Mouse (Mus musculus) midbrain, embryonic 11.5 days (tissue): ENCODE data around the gene Grk2. TPM values are rescaled to one million over a fixed set of nuclear protein-coding genes. Genes with fewer than 3 reads are reported as not detected.
A peak's percentile ranks its signal among the peaks of the same experiment; 100 is the strongest.

Experiments
- ATAC-seq: fragments of 200-750 bp; cut with Nextera tagmentation; 2 replicates; pipeline ENCODE4 v1.8.0; 2017; ENCODE audit warnings: moderate TSS enrichment, moderate library complexity; ENCODE audit not compliant: low FRiP score
- DNase-seq: peaks from one replicate; pipeline ENCODE4 v3.0.0; 2015; ENCODE audit warnings: low spot score; ENCODE audit errors: missing footprints
- H3K27ac ChIP-seq: fragments of 300-500 bp; sonication (generic); 2 replicates; pipeline ENCODE4 v1.5.1; 2014; ENCODE audit warnings: low read depth, low read length
- H3K27me3 ChIP-seq: fragments of 300-500 bp; sonication (generic); 2 replicates; pipeline ENCODE4 v1.6.1; 2014; ENCODE audit warnings: mild to moderate bottlenecking, low read length, moderate library complexity, mixed read lengths; ENCODE audit not compliant: control insufficient read depth, insufficient read depth
- H3K36me3 ChIP-seq: fragments of 300-500 bp; sonication (generic); 2 replicates; pipeline ENCODE4 v1.6.1; 2014; ENCODE audit warnings: mild to moderate bottlenecking, low read length, moderate library complexity, mixed read lengths; ENCODE audit not compliant: control insufficient read depth, insufficient read depth
- H3K4me1 ChIP-seq: fragments of 300-500 bp; sonication (generic); 2 replicates; pipeline ENCODE4 v1.6.1; 2014; ENCODE audit warnings: low read length; ENCODE audit not compliant: control insufficient read depth, insufficient read depth
- H3K4me2 ChIP-seq: fragments of 300-500 bp; sonication (generic); 2 replicates; pipeline ENCODE4 v1.6.1; 2014; ENCODE audit warnings: mild to moderate bottlenecking, moderate library complexity
- H3K4me3 ChIP-seq: fragments of 300-500 bp; sonication (generic); 2 replicates; pipeline ENCODE4 v1.5.1; 2014; ENCODE audit warnings: low read depth, low read length
- H3K9ac ChIP-seq: fragments of 300-500 bp; sonication (generic); 2 replicates; pipeline ENCODE4 v1.6.1; 2014; ENCODE audit warnings: low read length
- H3K9me3 ChIP-seq: fragments of 300-500 bp; sonication (generic); 2 replicates; pipeline ENCODE4 v1.6.1; 2016; ENCODE audit warnings: low read length; ENCODE audit not compliant: control insufficient read depth
- WGBS: fragments of 180-500 bp; shearing (Covaris S2); extraction: QIAGEN DNeasy Blood & Tissue Kit; methylation state at CpG from one replicate; pipeline ENCODE4 v1.1.7; 2014; 5-methylcytosine and 5-hydroxymethylcytosine counted together
- polyA plus RNA-seq: library from polyadenylated mRNA; unstranded; fragments of >200 nt; fragmentation: Nextera tagmentation; extraction: Ambion mirVana; gene quantifications from 2 replicates; pipeline ENCODE4 v1.2.1, GENCODE M21; 2014

Grk2 gene
- polyA plus RNA-seq, 1 experiment from 2014 or later, result 16.5 TPM

DNA sequence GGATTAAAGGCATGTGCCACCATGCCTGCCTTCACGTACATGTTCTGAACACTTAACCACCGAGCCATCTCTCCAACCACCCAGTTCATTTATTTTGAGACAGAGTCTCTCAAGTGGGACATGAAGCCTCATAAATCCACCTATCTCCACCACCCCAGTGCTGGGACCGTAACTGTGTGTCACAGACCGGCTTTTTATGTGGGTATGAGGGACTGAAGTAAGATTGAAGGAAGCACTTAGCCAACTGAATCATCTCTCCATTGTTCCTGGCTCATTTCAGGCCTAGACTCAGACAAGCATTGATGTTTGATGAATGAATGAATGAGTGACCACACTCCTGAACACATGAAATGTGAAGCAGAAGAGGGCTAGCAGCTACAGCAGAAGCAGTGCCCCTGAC, 3.3 kb upstream of the Grk2 start:
- Histone ChIP-seq H3K36me3 (no peaks in the 10 kb centered on the region), H3K4me1 (peaks cover 10% of the 10 kb centered on the region), H3K4me3 (no peak overlapping the region), H3K9ac (no peak overlapping the region), H3K27me3 (no peaks in the 10 kb centered on the region), H3K9me3 (no peaks in the 10 kb centered on the region), H3K4me2 (no peak overlapping the region), H3K27ac (no peak overlapping the region)
- WGBS, result 94% methylated on average over 4 of the region's 4 CpGs
- DNase-seq (no peak), ATAC-seq (no peak)

GRCm38 (mm10) chr19:4305491-4306189, 382 bp downstream of the Grk2 start:
- H3K4me1 ChIP-seq, result peaks cover 26% of the 10 kb centered on the region
- under 1% methylated on average over 60 of the region's 68 CpGs for WGBS

GRCm38 (mm10) chr19:4304871-4305321, 1.1 kb downstream of the Grk2 start:
- Histone ChIP-seq H3K9me3 (no peaks in the 10 kb centered on the region), H3K9ac (peak overlapping the region; percentile 97), H3K36me3 (no peaks in the 10 kb centered on the region), H3K27ac (no peak overlapping the region), H3K4me1 (peaks cover 29% of the 10 kb centered on the region), H3K27me3 (no peaks in the 10 kb centered on the region), H3K4me3 (peak overlapping the region; percentile 95), H3K4me2 (peak overlapping the region; percentile 93)
- DNase-seq (no peak), ATAC-seq (no peak)
- WGBS, result 54% methylated on average over 4 of the region's 4 CpGs

More at GRCm38 (mm10) chr19:4305491-4306189, 382 bp downstream of the Grk2 start:
- Histone ChIP-seq H3K9ac (peak overlapping the region; percentile 97), H3K9me3 (no peaks in the 10 kb centered on the region), H3K4me3 (peak overlapping the region; percentile 95), H3K36me3 (no peaks in the 10 kb centered on the region), H3K4me2 (peak overlapping the region; percentile 93), H3K27ac (peak overlapping the region; percentile 57), H3K27me3 (no peaks in the 10 kb centered on the region)
- DNase-seq (peak; percentile 95), ATAC-seq (peak; percentile 80)

DNA sequence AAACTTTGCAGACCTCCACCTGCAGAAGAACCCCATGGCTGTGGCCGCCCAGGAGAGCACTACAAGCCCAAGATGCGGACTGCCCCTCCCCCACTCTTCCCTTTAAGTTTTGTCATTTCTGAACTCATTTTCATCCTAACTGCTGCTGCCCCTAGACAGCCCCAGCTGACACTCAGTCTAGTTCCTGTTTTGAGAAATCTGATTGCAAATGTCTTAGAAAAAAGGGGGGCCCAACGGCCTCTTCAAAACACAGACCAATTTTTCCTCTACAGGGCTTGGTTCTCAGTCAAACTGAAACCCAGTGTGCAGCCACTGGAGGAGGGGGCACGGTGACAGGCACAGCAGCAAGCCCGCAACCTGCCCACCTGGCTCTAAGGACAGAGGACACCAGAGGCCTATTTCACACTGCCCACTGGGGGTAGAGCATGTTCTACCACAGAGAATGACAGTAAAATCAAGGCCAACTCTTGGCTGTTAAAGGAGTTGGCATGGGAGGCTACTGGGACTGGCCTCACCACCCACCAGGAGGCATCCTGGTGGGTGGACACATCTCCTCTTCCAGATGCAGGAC, 1.7 kb downstream of the Grk2 start:
- 74% methylated on average over 5 of the region's 5 CpGs for WGBS
- Histone ChIP-seq H3K4me2 (peak overlapping the region; percentile 93), H3K27me3 (no peaks in the 10 kb centered on the region), H3K9ac (peak overlapping the region; percentile 97; the same call in 1 of the 2 replicates), H3K36me3 (no peaks in the 10 kb centered on the region), H3K27ac (no peak overlapping the region), H3K4me1 (peaks cover 29% of the 10 kb centered on the region), H3K9me3 (no peaks in the 10 kb centered on the region), H3K4me3 (peak overlapping the region; percentile 2; the same call in 1 of the 2 replicates)
- DNase-seq (no peak), ATAC-seq (no peak)

DNA sequence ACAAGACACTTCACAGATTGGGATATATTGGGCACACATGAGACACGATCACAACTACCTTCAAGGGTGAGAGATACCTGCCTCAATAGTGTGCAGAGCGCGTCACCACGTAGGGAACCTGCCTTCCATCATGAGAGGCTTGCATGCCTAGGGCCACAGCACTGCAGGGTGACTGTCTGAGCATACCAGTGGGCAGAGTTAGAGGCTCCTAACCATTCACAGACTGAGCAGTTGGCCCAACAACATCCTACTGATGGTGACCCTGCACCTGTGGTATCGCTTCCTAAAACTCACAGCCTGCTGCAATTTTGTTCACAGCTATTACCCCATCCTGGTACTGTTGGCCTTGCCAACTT, 2.4 kb downstream of the Grk2 start:
- no peaks in the 10 kb centered on the region for H3K27me3 ChIP-seq
- no peak for DNase-seq
- WGBS, result 91% methylated on average over 5 of the region's 5 CpGs
- no peak overlapping the region for H3K27ac ChIP-seq
- no peak overlapping the region for H3K4me3 ChIP-seq
- H3K4me2 ChIP-seq, result no peak overlapping the region
- no peak overlapping the region for H3K9ac ChIP-seq
- H3K9me3 ChIP-seq, result no peaks in the 10 kb centered on the region
- peaks cover 29% of the 10 kb centered on the region for H3K4me1 ChIP-seq
- no peak for ATAC-seq
- no peaks in the 10 kb centered on the region for H3K36me3 ChIP-seq

GRCm38 (mm10) chr19:4302936-4303639, 2.9 kb downstream of the Grk2 start:
- DNase-seq (no peak), ATAC-seq (no peak)
- Histone ChIP-seq H3K36me3 (no peaks in the 10 kb centered on the region), H3K9ac (no peak overlapping the region), H3K4me2 (no peak overlapping the region), H3K4me3 (no peak overlapping the region), H3K27me3 (no peaks in the 10 kb centered on the region), H3K27ac (no peak overlapping the region), H3K9me3 (no peaks in the 10 kb centered on the region), H3K4me1 (peaks cover 29% of the 10 kb centered on the region)
- WGBS, result 73% methylated on average over 7 of the region's 7 CpGs

- Histone ChIP-seq H3K27me3 (no peaks in the 10 kb centered on the region), H3K4me3 (no peak overlapping the region), H3K9me3 (no peaks in the 10 kb centered on the region), H3K9ac (peak overlapping the region; percentile 32), H3K27ac (peak overlapping the region; percentile 44), H3K4me2 (no peak overlapping the region), H3K4me1 (peaks cover 29% of the 10 kb centered on the region), H3K36me3 (0 out of 2 replicates have a peak, but pooled peaks cover 2% of the 10 kb centered on the region)
- DNase-seq (peak; percentile 80), ATAC-seq (no peak)
- 46% methylated on average over 21 of the region's 21 CpGs for WGBS
Measured at GRCm38 (mm10) chr19:4301735-4302651, 4.0 kb downstream of the Grk2 start.

DNA sequence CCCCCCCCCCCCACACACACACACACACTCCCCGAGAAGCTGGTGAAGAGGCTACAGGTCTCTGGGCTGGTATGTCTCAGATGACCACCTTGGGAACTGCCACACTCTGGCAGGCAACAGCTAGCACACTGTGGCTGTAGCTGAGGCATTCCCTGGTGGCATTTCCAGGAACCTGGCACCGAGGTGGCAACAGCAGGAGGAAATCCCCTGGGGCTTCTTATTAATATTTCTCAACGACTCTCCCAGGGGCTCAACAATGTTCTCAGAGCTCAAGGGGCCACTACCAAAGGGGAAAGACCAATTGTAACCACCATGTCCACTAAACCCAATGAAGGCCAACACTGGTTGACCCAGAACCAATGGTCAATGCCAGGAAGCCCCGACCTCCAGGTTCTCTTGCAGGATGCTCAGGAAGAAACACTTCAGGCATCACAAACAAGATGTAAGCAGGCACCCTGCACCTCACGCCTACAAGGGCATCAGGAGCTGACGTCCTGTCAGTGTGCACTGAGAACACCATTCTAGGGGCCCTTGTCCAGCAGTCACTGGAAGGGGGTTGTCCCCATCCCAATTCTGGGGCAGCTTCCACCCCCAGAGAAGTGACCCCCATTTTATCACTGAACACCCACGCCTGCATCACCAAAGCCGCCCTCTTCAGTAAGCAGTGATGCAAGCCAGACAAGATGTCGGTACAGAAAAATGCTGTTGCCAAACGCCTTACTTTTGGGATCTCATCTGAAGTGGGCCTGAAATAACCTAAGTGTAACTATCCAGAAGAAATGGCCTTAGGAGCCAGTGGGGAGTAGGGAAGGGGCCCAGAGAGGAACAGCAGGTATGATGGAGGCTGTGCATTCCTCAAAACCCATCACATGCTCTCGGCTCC, 4.9 kb downstream of the Grk2 start:
- ATAC-seq, result no peak
- H3K4me3 ChIP-seq, result no peak overlapping the region

More for the DNA sequence above, 4.9 kb downstream of the Grk2 start:
- Histone ChIP-seq H3K9ac (no peak overlapping the region), H3K4me2 (no peak overlapping the region), H3K27ac (peak overlapping the region; percentile 44; the same call in 1 of the 2 replicates), H3K27me3 (no peaks in the 10 kb centered on the region), H3K9me3 (no peaks in the 10 kb centered on the region), H3K36me3 (0 out of 2 replicates have a peak, but pooled peaks cover 2% of the 10 kb centered on the region), H3K4me1 (peaks cover 29% of the 10 kb centered on the region)
- 79% methylated on average over 11 of the region's 11 CpGs for whole genome bisulfite sequencing
- DNase-seq, result peak; percentile 69
